Mouse (Mus musculus): ENCODE results near the gene Atp8b4. TPM values are rescaled to one million over a fixed set of nuclear protein-coding genes. Genes with fewer than 3 reads are reported as not detected.

The Atp8b4 gene
- total RNA-seq, 4 experiments from 2014 or later, result 0.19 to 0.49 (median 0.33) TPM

DNA sequence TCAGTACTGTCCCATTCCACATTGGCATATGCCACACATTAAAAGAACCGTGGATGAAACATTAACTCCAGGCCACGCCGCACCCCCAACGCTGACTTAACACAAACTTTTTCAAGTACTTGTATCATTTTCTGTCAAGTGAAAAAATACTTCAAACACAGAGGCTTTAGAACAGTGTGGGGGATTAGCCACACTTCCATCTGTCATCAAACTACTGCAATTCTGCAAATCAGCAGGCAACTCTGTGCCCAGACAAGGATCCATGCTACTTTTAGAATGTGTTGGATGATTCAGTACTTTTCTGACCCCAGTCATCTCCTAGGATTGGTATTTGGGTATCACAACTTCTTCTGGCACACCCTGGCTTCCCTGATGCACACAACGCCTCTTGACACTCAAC is 212.5 kb downstream of the Atp8b4 start:
- DNase-seq (ENCODE audit: low spot score), result no peak

DNA sequence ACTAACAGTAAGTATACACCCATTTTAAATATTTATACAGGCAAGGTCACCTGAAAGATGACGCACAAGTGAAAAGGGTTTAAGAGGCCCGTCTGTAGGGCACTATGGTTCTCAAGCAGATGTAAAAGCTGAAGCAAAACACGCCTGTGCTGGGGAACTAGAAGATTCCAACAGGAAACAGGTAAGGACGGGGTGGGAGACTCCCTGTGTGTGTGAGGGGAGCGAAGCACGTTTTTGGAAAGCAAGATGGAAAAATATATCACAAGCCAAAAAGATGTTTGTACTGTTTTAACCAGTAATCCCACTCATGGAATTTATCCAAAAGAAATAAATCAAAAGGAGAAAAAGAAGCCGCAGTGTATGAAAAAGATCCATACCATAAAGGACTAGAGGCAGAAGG is 214.1 kb downstream of the Atp8b4 start:
- no peak for DNase-seq (ENCODE audit: low spot score)

DNA sequence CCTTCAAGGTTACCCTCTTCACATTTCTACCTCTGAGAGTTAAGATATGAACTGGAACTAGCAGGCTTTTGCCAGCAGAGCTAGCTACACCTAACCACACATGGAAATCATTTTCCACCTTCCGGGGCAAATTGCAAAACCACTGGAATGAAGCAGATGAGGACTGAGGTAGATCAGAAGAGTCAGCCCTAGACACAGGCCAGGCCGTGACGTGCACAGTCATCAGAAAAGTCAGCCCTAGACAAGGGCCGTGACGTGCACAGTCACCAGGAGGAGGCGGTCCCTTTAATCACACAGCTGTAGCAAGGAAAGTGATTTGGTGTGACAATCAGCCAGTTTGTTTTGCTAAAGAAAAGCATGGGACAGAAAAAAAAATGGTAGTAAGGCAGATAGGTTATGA is 216.4 kb downstream of the Atp8b4 start:
- DNase-seq (ENCODE audit: low spot score), result no peak

DNA sequence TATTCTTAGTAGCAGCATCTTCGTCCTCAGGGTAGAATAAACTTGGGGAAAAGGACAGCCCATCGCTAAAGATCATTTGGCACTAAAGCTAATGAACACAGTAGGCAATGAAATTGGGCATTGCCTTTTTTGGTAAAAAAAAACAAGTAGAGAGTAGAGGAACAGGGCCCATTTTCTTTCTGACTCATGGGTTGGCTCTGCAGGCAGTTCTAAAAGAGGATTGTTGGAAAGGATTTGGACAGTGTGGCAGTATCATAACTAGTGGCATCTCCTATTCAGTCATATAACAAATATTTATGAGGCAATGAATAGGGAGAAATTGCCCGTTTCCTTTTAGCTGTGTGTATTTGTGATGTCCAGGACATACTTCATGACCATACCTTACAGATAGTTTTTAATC is 217.4 kb downstream of the Atp8b4 start:
- no peak for DNase-seq (ENCODE audit: low spot score)

DNA sequence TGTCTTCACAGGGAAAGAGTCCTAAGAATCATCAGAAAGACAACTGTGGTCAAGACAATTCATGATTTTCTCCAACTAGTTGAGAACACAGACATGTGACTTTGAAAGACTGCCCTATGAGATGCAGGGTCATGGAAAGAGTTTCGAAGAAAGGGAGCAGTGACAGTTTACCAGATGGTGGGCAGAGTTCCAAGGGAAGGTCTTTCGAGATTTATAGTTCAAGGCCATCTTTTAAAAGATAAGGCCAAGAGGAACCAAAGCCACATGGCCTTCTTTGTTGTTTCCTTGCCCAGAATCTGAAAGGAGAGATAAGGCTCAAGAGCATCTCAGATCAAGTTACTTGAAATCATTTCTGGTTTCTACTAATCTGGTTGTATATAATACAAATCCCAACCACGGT is 225.0 kb downstream of the Atp8b4 start:
- no peak for DNase-seq (ENCODE audit: low spot score)

DNA sequence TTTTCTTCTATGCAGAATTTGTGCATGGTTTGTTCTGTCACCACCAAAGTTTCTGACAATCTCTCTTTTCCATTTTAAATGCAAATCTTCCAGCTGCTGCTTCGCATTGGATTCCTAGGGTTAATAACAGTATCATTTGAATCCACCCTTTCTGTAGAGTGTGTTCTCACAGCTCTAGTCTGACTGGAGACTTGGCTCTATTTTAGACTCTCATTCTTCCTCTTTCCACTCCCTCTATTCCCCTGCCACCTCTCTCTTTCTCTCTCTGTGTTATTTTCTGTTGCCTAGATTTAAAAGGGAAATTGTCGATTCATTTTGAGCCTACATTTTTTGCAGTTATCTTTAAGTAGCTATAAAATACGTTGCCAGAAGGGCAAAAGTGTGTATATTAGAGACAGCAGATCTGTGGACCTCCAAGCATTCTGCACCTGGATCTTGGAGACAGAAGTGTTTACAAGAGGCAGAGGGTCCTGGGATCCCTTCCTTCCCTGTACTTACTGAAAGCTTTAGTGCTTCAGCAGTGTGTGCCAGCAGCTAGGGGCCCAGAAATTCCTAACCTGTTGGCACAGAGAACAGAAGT is 225.6 kb downstream of the Atp8b4 start:
- no peak for DNase-seq (ENCODE audit: low spot score)

DNA sequence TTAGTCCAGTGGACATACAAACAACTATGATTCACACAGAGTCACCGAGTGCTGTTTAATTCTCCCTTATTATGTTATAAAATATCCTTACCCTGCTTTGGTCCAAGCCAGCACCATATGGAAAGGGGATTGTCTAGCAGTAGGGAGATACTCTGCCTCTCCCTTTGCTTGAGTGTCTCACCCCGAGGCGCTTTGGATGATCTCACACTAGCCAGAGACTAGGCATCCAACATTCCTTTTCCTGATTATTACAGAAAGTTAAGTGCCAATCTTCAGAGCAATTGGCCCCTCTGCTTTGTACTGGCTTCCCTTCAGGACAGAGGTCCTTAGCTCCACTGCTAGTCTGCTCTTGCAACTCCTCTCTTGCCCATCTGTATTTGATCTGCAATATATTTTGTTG is 226.2 kb downstream of the Atp8b4 start:
- DNase-seq (ENCODE audit: low spot score), result no peak

Other genes starting within 250 kb of the Atp8b4 start
- gene Slc27a2, start 51.7 kb upstream of the Atp8b4 start, total RNA-seq (2022), result under 1 TPM in 2 of 4 experiments, not detected in 2; 0.17 to 0.22 TPM
- gene Hdc, start 118.6 kb upstream of the Atp8b4 start, total RNA-seq (2022), result 1 to 10 TPM in 2 of 4 experiments, under 1 TPM in 2; 0.46 to 4.2 (median 1.2) TPM
- 10 to 100 TPM in 3 of 4 experiments, 1 to 10 TPM in 1; 9.6 to 17.7 (median 14.0) TPM for gene Gabpb1, start 175.7 kb upstream of the Atp8b4 start, total RNA-seq (2022)
- 10 to 100 TPM; 25.9 to 29.4 (median 27.3) TPM for gene Usp8, start 206.7 kb upstream of the Atp8b4 start, total RNA-seq (2022)